Mouse (Mus musculus) gastrocnemius, postnatal 4 days (tissue): ENCODE results near the gene Aebp2. TPM values are rescaled to one million over a fixed set of nuclear protein-coding genes. Genes with fewer than 3 reads are reported as not detected.
"Not testable (repeated sequence)": the region's sequence is repeated elsewhere in the genome, so short reads cannot be mapped to it uniquely, and the experiment has no call there.

Source experiments
- DNase-seq, 2 experiments: peaks; one replicate each; pipeline ENCODE4 v3.0.0; 2021 to 2022; ENCODE audit warnings: low spot score in 2 of 2, mixed read lengths in 2 of 2
- total RNA-seq, 2 experiments: library from RNA; stranded (reverse); gene quantifications; 2 replicates each; pipeline ENCODE4 v1.2.3; 2021

Aebp2 gene
- total RNA-seq, 2 experiments from 2014 or later: 53.6 to 55.8 TPM

- DNase-seq: no peak
Measured at GRCm38 (mm10) chr6:140645931-140646330, 23.5 kb downstream of the Aebp2 start.

DNA sequence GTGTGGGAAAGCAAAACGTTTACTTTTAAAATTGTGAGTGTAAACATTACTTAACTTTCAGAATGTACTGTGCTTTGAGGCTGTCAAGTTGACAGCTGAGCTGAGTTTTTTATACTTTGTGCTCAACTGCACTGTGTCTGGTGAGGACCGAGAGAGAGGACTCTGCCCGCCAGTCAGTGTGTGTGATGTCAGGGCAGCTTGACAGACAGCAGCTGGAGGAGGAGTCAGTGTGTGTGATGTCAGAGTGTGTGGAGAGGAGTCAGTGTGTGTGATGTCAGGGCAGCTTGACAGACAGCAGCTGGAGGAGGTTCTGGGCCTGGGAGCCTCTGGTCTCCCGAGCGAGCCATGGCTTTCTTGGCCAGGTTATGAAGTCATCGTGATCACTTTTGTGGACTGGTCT lies 24.4 kb downstream of the Aebp2 start:
- no peak for DNase-seq

GRCm38 (mm10) chr6:140649812-140650211 lies 27.3 kb downstream of the Aebp2 start:
- DNase-seq: no peak

GRCm38 (mm10) chr6:140651923-140652322 lies 29.5 kb downstream of the Aebp2 start:
- DNase-seq: no peak

DNA sequence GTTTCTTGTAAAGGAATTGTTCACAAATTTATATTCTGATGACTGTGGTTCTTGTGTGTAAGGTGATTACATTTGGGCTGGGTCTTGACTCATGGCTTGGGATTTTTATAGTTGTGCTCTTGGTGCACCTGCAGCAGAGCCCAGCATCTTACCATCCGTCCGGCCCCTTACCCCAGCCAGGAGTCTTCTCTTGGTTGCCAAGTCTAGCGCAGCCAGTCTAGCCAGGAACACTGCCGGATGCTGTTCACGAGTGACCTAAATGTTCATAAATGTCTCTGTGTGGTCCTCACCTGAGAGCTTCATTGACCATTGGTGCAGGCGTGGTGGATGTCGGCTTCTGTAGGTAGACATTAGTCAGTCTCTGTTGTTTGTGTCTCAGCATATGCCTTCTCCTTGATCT lies 33.0 kb downstream of the Aebp2 start:
- DNase-seq: no peak

DNA sequence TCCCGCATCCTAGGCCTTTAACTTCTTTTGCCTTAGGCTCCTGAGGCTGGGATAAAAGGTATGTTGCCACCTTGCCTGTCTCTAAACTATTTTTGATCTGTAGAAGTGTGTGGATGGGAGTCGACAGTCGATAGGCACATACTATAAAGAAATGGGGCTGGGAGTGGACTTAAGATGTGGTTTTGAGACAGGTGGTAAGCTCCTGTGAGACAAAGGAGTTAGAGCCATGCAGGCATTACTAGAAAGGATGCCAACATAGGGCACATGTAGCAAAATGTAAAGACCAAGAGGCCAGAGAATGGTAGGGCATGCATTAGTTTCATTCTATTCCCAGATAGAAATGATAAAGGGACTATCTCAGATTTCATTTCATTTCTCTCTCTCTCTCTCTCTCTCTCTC lies 34.5 kb downstream of the Aebp2 start:
- no peak for DNase-seq

DNA sequence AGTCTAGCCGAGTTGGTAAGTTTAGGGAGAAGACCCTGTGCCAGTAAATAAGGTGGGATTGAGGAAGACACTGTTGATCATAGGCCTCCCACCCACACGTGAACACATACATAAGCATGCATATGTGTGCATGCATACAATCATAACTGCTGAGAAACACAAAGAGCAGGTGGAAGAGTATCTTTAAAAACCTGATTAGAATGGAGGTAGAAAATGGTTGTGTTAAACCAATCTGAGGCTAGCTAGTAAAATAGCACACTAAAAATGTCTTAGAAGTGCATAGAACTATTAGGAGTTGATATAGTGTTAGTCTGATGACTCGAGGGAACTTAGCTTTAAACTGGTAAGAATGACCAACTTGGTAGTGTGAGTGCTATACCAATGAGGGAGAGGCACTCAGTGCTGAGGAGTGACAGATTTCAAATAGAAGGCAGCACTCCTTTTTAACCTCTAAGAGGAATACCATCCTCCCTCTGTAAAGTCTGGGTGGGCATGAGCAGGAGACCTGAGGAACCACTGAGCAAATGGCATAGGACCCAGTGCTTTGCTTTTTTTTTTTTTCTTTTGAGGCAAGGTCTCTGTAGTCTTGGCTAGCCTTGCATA lies 35.6 kb downstream of the Aebp2 start:
- no peak for DNase-seq

DNA sequence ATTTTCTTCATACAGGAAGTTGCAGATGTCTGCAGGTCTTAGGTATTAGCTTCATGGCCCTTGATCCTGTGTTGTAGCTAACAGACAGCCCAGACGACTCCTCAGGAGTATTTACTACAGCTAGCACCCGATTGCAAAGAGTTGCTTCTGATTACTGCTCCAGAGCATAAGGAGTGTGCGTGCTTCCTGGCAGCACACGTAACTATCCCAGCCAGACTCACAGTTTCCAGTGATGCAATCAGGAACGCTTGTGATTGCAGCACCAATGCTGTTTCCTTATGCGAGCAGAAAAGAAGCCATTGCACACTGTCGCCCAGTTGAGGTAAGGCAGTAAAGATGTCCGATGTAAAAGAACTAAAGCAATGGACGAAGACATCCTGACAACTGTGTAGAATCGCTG lies 38.6 kb downstream of the Aebp2 start:
- no peak for DNase-seq

GRCm38 (mm10) chr6:140661777-140662176 lies 39.3 kb downstream of the Aebp2 start:
- DNase-seq: no peak

- no peak for DNase-seq
Measured at GRCm38 (mm10) chr6:140662290-140662689, 39.8 kb downstream of the Aebp2 start.

- DNase-seq: not testable (repeated sequence)
Measured at GRCm38 (mm10) chr6:140662697-140663096, 40.2 kb downstream of the Aebp2 start.

DNA sequence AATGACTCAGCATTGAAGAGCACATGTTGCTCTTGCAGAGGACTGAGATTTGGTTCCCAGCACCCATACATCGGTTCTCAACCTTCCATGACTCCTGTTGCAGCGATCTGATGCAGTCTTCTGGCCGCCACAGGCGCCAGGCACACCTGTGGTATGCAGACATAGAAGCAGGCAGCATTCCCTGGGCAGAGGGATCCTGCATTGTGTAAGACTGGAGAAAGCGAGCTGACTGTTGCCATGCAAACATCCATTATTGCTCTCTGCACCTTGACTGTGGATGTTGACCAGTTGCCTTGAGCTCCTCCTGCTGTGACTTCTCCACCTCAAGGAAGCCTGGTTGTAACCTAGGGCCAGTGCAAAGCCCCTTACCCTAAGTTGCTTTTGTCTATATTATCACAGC lies 42.1 kb downstream of the Aebp2 start:
- DNase-seq: no peak

DNA sequence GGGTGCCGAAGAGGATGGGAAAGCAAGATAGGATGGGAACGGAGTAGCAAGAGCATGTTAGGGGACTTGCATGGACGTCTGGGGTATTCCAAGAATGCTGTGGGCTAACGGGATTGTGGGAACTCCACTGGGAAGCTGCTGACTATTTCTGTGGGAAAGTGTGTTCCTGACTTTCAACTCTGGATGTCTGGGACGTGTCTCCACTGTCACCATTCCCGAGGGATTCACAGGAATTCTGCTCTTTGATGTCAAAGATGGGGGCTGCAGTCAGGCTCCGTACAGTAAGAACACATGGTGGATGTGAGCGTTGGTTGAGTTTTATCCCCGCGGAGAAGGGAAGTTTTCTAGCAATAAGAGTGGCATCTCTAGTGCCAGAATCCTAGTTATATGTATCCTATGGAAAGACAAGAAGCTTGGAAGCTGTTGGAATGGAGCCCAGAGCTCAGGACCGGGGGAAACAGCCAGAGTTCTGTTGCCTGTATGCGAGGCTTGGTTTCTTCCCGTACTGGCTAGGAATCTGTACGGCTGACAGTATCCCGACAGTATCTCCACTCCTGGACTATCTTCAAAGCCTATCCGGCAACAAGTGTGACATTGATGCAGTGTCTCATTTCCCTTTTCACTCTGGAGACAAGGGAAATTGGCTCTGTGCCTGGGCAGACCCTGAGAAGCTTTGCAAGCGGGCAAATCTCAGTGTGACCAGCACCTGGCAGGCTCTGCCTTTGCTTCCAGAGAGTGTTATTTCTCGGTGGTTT lies 44.2 kb downstream of the Aebp2 start:
- DNase-seq: peak in 1 of 2 experiments; percentile 36

GRCm38 (mm10) chr6:140667289-140667906 lies 44.9 kb downstream of the Aebp2 start:
- no peak for DNase-seq

DNA sequence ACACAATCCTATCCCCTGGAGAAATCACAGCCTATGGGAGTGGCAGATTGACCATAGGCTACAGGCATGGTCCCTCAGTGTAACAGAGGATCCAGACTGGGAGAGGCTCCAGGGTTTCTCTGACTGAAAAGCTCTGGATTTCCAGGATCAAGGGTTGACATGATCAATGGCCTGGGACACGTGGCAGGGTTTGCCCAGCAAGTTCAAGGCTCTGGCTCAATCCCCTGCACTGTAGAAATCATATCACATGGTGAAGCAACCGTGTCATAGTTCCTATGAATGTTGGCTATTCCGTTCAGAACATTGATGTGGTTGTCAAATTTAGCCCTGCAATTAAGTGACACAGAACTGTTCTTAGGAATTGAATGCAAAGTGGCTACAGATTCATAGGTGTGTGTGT lies 52.0 kb downstream of the Aebp2 start:
- DNase-seq: no peak

DNA sequence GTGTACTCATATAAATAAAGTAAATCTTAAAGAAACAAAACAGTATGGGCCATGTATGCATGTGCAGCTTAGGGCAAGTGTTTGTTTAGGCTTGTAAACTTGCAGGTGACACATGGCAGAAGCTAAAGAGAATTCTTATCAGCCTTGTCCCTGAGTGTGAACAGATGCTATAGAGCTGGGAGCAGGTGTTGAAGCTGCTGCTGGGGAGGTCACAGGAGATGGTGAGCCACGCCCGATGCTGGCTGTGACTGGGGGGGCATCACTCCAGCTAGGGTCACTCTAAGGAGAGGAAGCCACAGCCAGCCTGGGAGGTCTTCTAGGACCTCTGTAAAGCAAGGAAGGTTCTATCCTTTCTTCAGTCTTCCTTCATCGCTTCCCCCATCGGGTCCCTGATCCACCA lies 53.6 kb downstream of the Aebp2 start:
- DNase-seq: no peak

DNA sequence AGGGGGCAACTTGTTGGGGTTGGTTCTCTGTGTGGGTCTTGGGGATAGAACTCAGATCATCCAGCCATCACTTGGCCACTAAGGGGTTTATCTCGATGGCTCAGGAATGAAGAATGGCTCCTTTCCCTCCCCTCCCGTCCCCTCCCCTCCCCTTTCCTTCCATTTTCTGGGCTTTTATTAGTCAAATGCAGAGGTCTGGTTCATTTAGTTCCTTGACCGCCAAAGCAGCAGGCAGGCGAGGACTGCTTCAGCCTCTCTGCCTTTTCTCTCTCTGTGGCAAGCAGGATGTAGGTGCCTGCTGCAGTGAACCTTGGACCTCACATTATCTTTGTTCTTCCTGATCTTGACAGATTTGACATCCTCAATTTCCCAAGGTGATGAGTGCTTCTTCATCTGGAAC lies 54.6 kb downstream of the Aebp2 start:
- DNase-seq: no peak

DNA sequence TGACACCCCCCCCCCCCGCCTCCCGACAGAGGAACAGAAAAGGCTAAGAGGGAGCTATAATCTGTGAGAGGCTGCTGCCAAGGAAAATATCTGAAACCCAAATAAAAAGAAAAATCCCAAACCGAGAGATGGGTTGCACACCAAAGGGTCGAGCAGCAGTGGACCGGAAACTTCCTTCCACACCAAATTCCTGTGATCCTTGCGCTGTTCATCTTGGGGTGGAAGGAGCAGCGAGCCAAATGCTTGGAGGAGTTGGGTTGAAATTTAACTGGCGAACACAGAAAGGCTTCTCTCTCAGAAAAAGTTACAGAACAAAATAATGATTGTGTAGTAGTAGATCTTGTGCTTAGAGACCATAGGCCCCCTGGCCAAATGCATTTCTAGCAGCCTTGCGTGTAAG lies 55.5 kb downstream of the Aebp2 start:
- DNase-seq: no peak

GRCm38 (mm10) chr6:140678658-140679271 lies 56.3 kb downstream of the Aebp2 start:
- no peak for DNase-seq

GRCm38 (mm10) chr6:140680713-140681112 lies 58.2 kb downstream of the Aebp2 start:
- DNase-seq: no peak

DNA sequence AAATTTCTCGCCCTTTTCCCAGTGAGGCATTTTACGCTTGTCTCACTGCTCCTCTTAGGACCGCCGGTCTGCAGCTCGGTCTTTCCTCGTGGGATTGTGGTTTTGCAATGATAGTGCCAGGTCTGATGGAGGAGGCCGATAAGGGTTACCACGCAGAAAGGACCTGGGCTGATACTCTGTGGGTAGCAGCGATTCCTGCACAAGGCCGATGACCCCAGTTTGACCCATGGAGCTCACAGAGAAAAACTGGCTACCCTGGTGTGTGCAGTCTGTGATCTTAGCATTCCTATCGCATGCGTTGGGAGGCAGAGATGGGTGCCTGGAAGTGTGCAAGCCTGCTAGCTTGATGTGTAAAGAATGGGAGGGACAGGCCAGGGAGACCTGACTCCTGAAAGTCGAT lies 60.4 kb downstream of the Aebp2 start:
- DNase-seq: no peak

DNA sequence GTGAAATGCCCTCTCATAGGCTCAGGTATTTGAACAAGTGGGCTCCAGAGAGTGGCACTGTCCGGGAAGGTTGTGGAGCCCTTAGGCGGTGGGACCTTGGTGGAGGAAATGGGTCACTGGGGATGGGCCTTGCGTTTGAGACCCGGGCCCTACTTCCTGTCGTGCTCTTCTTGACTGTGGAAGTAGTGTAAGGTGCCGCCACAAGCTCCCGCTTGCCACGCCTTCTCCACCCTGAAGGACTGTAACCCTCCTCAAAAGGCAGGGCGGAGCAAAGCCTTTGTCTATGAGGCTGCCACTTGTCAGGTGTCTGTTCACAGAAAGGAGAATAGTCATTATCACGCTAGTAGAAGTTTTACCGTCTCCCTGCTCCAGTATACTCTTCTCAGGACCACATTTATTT lies 61.9 kb downstream of the Aebp2 start:
- DNase-seq: no peak
